Mouse (Mus musculus): ENCODE data around the gene Cnr2. TPM values are rescaled to one million over a fixed set of nuclear protein-coding genes. Genes with fewer than 3 reads are reported as not detected.
A peak's percentile ranks its signal among the peaks of the same experiment; 100 is the strongest.

Gene Cnr2
- total and polyA plus RNA-seq, 3 experiments: 6.8 to 10.2 TPM; not detected in 1

DNA sequence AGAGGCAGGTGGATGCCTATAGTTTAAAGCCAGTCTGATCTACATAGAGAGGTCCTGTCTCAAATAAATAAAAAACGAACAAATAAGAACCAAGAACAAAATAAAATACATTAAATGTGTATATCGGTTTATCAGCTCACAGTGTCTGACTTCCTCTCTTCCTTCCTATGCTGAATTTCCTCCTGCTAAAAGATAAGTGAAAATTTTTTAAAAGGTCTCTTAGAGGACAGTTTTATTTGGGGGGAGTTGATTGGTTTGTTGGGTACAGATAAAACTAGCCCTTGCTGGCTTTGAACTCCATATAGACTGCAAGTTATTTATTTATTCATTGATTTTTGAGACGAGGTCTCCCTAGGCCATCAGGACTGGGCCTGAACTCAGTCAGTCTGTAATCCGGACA is 18.2 kb downstream of the Cnr2 start (continued):
- no peak for TF ChIP-seq NRF1 (IDR thresholded peaks at IDR 0.05; ENCODE audit: insufficient read depth, low read depth, low read length, poor library complexity, severe bottlenecking)
- no peak for TF ChIP-seq MEF2A (IDR thresholded peaks at IDR 0.05; ENCODE audit: extremely low read depth, insufficient replicate concordance, low read depth, low read length, poor library complexity, severe bottlenecking)
- no peak; the same call in 1 of the 2 replicates for TF ChIP-seq MAFK (IDR thresholded peaks at IDR 0.05; ENCODE audit: borderline replicate concordance, low read depth, low read length)
- TF ChIP-seq HCFC1 (IDR thresholded peaks at IDR 0.05; ENCODE audit: low read depth, low read length): no peak
- TF ChIP-seq UBTF (IDR thresholded peaks at IDR 0.05; ENCODE audit: borderline replicate concordance, insufficient read depth, low read depth, low read length): no peak
- no peak for TF ChIP-seq ZC3H11A (IDR thresholded peaks at IDR 0.05; ENCODE audit: low read depth, low read length)
- TF ChIP-seq TBP (IDR thresholded peaks at IDR 0.05; ENCODE audit: low read depth, low read length): no peak; the same call in 1 of the 2 replicates
- no peak for TF ChIP-seq CTCF (IDR thresholded peaks at IDR 0.05 in 2 of 3, conservative IDR thresholded peaks at IDR 0.05 in 1 of 3; ENCODE audit: control insufficient read depth in 1 of 3, insufficient read depth in 1 of 3, low read depth in 2 of 3, low read length in 3 of 3, poor library complexity in 1 of 3, severe bottlenecking in 1 of 3)
- TF ChIP-seq E2F4 (IDR thresholded peaks at IDR 0.05; ENCODE audit: borderline replicate concordance, low read depth, low read length): no peak
- TF ChIP-seq MYB (IDR thresholded peaks at IDR 0.05; ENCODE audit: low read depth, low read length): 0 out of 2 replicates have a peak, but pooled peaks have one; percentile 65
- peak; percentile 89 for TF ChIP-seq SIN3A (IDR thresholded peaks at IDR 0.05; ENCODE audit: low read length)
- 0 out of 2 replicates have a peak, but pooled peaks have one; percentile 39 for TF ChIP-seq BHLHE40 (IDR thresholded peaks at IDR 0.05; ENCODE audit: borderline replicate concordance, low read depth, low read length)

DNA sequence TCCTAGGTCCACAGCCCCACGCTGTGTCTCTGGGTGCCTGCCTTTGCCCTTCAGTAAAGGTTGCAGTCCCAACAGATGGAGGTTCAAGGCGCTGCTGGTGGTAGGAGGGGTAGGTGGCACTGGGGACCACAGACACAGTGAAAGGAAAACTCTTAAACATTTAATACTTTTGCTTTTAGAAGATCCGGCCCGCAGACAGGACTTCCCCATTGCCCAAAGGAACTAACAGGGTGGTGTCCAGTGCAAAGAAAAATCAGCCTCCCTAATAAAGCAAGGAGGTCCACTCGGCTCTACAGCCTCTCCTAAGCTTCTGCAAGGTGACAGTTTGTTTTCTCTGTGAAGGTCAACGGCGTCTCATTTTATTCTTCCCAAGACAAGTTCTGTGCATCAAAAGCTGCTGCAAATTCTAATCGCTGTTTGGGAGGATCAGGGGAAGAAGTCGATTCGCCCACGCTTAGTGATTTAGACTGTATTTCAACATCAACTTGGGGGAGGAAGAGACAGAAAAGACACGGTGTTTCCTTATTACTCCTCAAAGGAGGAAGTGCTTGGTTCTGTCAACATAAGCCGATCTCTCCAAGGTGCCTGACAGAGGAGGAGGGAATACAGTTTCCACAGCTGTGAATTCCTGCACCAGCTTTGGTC is 23.6 kb downstream of the Cnr2 start:
- H3K27ac ChIP-seq (ENCODE audit: control insufficient read depth, low read depth, low read length): peak overlapping the region; percentile 90
- DNase-seq (ENCODE audit: low read depth, low spot score): peak; percentile 84
- no peaks in the 10 kb centered on the region for H3K27me3 ChIP-seq (ENCODE audit: control insufficient read depth in 1 of 2, insufficient read depth in 2 of 2, low read length in 2 of 2)
- no peaks in the 10 kb centered on the region for H3K9me3 ChIP-seq (replicated peaks; ENCODE audit: insufficient read depth, low read length)
- peak overlapping the region; percentile 52 for H3K9ac ChIP-seq (ENCODE audit: control insufficient read depth, low read depth, low read length, poor library complexity, severe bottlenecking)
- TF ChIP-seq ELF1 (IDR thresholded peaks at IDR 0.05; ENCODE audit: low read depth, low read length): peak; percentile 71; the same call in 1 of the 2 replicates
- peak; percentile 66 to 67 for TF ChIP-seq EP300 (IDR thresholded peaks at IDR 0.05; ENCODE audit: low read depth in 1 of 2, low read length in 2 of 2)
- no peak for TF ChIP-seq ZNF384 (IDR thresholded peaks at IDR 0.05; ENCODE audit: low read depth, low read length)
- TF ChIP-seq SIN3A (IDR thresholded peaks at IDR 0.05; ENCODE audit: low read length): peak; percentile 84
- peak; percentile 48; the same call in 1 of the 2 replicates for TF ChIP-seq MYC (IDR thresholded peaks at IDR 0.05; ENCODE audit: low read depth, low read length)
- no peak for TF ChIP-seq POLR2AphosphoS2 (IDR thresholded peaks at IDR 0.05; ENCODE audit: low read length)
- TF ChIP-seq TCF12 (IDR thresholded peaks at IDR 0.05; ENCODE audit: low read depth, low read length): no peak
- TF ChIP-seq MAX (IDR thresholded peaks at IDR 0.05; ENCODE audit: low read length): no peak; the same call in 1 of the 2 replicates
- H3K36me3 ChIP-seq (ENCODE audit: control insufficient read depth in 1 of 2, insufficient read depth in 2 of 2, low read length in 2 of 2): peaks cover 0 to 23% of the 10 kb centered on the region in 2 experiments; a peak in 2 of 4 replicates
- H3K4me1 ChIP-seq (ENCODE audit: control insufficient read depth in 1 of 2, insufficient read depth in 2 of 2, low read length in 2 of 2): peaks cover 6 to 31% of the 10 kb centered on the region in 2 experiments
- peak overlapping the region; percentile 34 to 46 for H3K4me3 ChIP-seq (ENCODE audit: control insufficient read depth in 1 of 2, insufficient read depth in 1 of 2, low read depth in 2 of 2, low read length in 2 of 2)
- peaks cover 13% of the 10 kb centered on the region for H3K79me2 ChIP-seq (ENCODE audit: control insufficient read depth, insufficient read depth, low read length, poor library complexity)
